Mouse (Mus musculus): ENCODE results near the gene Dnajc3.

GRCm38 (mm10) chr14:119027130-119027529, 89.4 kb downstream of the Dnajc3 start:
- no peak for TF ChIP-seq EP300 (optimal IDR thresholded peaks at IDR 0.05)
- peak; percentile 92 for TF ChIP-seq CTCF (IDR thresholded peaks at IDR 0.05; ENCODE audit: low read depth)

Measured in stomach, postnatal 0 days (tissue).